Mouse (Mus musculus) midbrain, postnatal 0 days (tissue): Measurements from ENCODE around the gene Arhgef15. TPM values are rescaled to one million over a fixed set of nuclear protein-coding genes. Genes with fewer than 3 reads are reported as not detected.
A peak's percentile ranks its signal among the peaks of the same experiment; 100 is the strongest.

ENCODE experiments used
- ATAC-seq: fragments of 200-750 bp; cut with Nextera tagmentation; 2 replicates; pipeline ENCODE4 v1.8.0; 2017; ENCODE audit warnings: moderate number of reproducible peaks, mild to moderate bottlenecking, moderate TSS enrichment, moderate library complexity; ENCODE audit not compliant: low FRiP score
- DNase-seq: peaks from one replicate; pipeline ENCODE4 v3.0.0-alpha.2; 2015; ENCODE audit warnings: low spot score
- H3K27ac ChIP-seq: fragments of 300-500 bp; sonication (generic); 2 replicates; pipeline ENCODE4 v1.5.1; 2014; ENCODE audit warnings: low read depth, mild to moderate bottlenecking, low read length, mixed read lengths
- H3K27me3 ChIP-seq: fragments of 300-500 bp; sonication (generic); 2 replicates; pipeline ENCODE4 v1.6.1; 2014; ENCODE audit warnings: low read length, control low read depth, mixed read lengths; ENCODE audit not compliant: insufficient read depth
- H3K36me3 ChIP-seq: fragments of 300-500 bp; sonication (generic); 2 replicates; pipeline ENCODE4 v1.6.1; 2014; ENCODE audit warnings: low read length, control low read depth, mixed read lengths; ENCODE audit not compliant: insufficient read depth
- H3K4me1 ChIP-seq: fragments of 300-500 bp; sonication (generic); 2 replicates; pipeline ENCODE4 v1.6.1; 2014; ENCODE audit warnings: mild to moderate bottlenecking, control low read depth, antibody characterized with exemption, low read length, mixed read lengths; ENCODE audit not compliant: insufficient read depth
- H3K4me2 ChIP-seq: fragments of 300-500 bp; sonication (generic); 2 replicates; pipeline ENCODE4 v1.6.1; 2014; ENCODE audit warnings: low read depth, mild to moderate bottlenecking, low read length, mixed read lengths; ENCODE audit not compliant: poor library complexity, severe bottlenecking
- H3K4me3 ChIP-seq: fragments of 300-500 bp; sonication (generic); 2 replicates; pipeline ENCODE4 v1.5.1; 2014; ENCODE audit warnings: low read depth, mild to moderate bottlenecking, low read length, moderate library complexity
- H3K9ac ChIP-seq: fragments of 300-500 bp; sonication (generic); replicated peaks from 2 replicates; pipeline ENCODE4 v1.6.1; 2014; ENCODE audit warnings: mild to moderate bottlenecking, low read length, moderate library complexity, mixed read lengths; ENCODE audit not compliant: poor library complexity, severe bottlenecking
- H3K9me3 ChIP-seq: fragments of 300-500 bp; sonication (generic); 2 replicates; pipeline ENCODE4 v1.6.1; 2016; ENCODE audit warnings: low read length, control low read depth
- CTCF ChIP-seq: IDR thresholded peaks from 2 replicates; pipeline ENCODE4 v1.5.1; 2016; ENCODE audit warnings: antibody characterized with exemption, mild to moderate bottlenecking
- WGBS: fragments of 180-500 bp; shearing (Covaris S2); extraction: QIAGEN DNeasy Blood & Tissue Kit; methylation state at CpG from one replicate; pipeline ENCODE4 v1.1.7; 2014; 5-methylcytosine and 5-hydroxymethylcytosine counted together
- polyA plus RNA-seq: library from polyadenylated mRNA; unstranded; fragments of >200 nt; fragmentation: Nextera tagmentation; extraction: Ambion mirVana; gene quantifications from 2 replicates; pipeline ENCODE4 v1.2.1, GENCODE M21; 2015
- total RNA-seq: library from RNA; depleted of rRNA; stranded (reverse); fragments of >200 nt; gene quantifications from 2 replicates; pipeline ENCODE4 v1.2.3, GENCODE M21; 2014

The Arhgef15 gene
- total and polyA plus RNA-seq, 2 experiments from 2014 or later: 23.3 to 27.6 TPM

- peaks cover 25% of the 10 kb centered on the region for H3K36me3 ChIP-seq
- H3K9me3 ChIP-seq: no peaks in the 10 kb centered on the region
- no peak for ATAC-seq
- no peak overlapping the region for H3K27ac ChIP-seq
- peaks cover 5% of the 10 kb centered on the region; the same call in 1 of the 2 replicates for H3K27me3 ChIP-seq
- TF ChIP-seq CTCF: no peak
- 4% methylated on average over 11 of the region's 11 CpGs for WGBS
- peak overlapping the region; percentile 61 for H3K4me2 ChIP-seq
- peak overlapping the region; percentile 91 for H3K9ac ChIP-seq
- peak overlapping the region; percentile 85 for H3K4me3 ChIP-seq
- no peaks in the 10 kb centered on the region for H3K4me1 ChIP-seq
- no peak for DNase-seq
These were observed 54.9 kb downstream of the Arhgef15 start for GRCm38 (mm10) chr11:68902367-68902766.

- WGBS: 2% methylated on average over 10 of the region's 10 CpGs
- Histone ChIP-seq H3K9me3 (no peaks in the 10 kb centered on the region), H3K4me3 (peak overlapping the region; percentile 85), H3K27me3 (peaks cover 5% of the 10 kb centered on the region; the same call in 1 of the 2 replicates), H3K27ac (peak overlapping the region; percentile 87), H3K36me3 (peaks cover 25% of the 10 kb centered on the region), H3K4me2 (peak overlapping the region; percentile 61), H3K9ac (peak overlapping the region; percentile 91), H3K4me1 (no peaks in the 10 kb centered on the region)
- ATAC-seq: no peak
- DNase-seq: no peak
- TF ChIP-seq CTCF: no peak
These were observed 55.3 kb downstream of the Arhgef15 start for GRCm38 (mm10) chr11:68902047-68902364.

- H3K4me3 ChIP-seq: peak within 1 kb of the TSS; percentile 85
- peak; percentile 99 for TF ChIP-seq CTCF
- peak within 1 kb of the TSS; percentile 91 for H3K9ac ChIP-seq
- no peaks in the 10 kb centered on the region for H3K9me3 ChIP-seq
- H3K27me3 ChIP-seq: peaks cover 5% of the 10 kb centered on the region; the same call in 1 of the 2 replicates
- WGBS: under 1% methylated on average over 52 of the region's 52 CpGs
- no peaks in the 10 kb centered on the region for H3K4me1 ChIP-seq
- H3K27ac ChIP-seq: peak within 1 kb of the TSS; percentile 87
- peak within 1 kb of the TSS; percentile 69 for H3K4me2 ChIP-seq
- ATAC-seq (peak; percentile 87), DNase-seq (peak; percentile 98)
- peaks cover 21% of the 10 kb centered on the region for H3K36me3 ChIP-seq
These were observed 55.8 kb downstream of the Arhgef15 start, which contains the start of gene Rpl26 for GRCm38 (mm10) chr11:68901351-68902046. Rpl26 (plus strand) TSS chr11:68901583.

- peak overlapping the region; percentile 85 for H3K4me3 ChIP-seq
- WGBS: 26% methylated on average over 31 of the region's 31 CpGs
- H3K27me3 ChIP-seq: peaks cover 5% of the 10 kb centered on the region; the same call in 1 of the 2 replicates
- peaks cover 17% of the 10 kb centered on the region; the same call in 1 of the 2 replicates for H3K36me3 ChIP-seq
- ATAC-seq: no peak; the same call in 1 of the 2 replicates
- peak overlapping the region; percentile 26; the same call in 1 of the 2 replicates for H3K27ac ChIP-seq
- no peak for DNase-seq
- TF ChIP-seq CTCF: no peak
- H3K9ac ChIP-seq: peak overlapping the region; percentile 91
- H3K9me3 ChIP-seq: no peaks in the 10 kb centered on the region
- H3K4me2 ChIP-seq: peak overlapping the region; percentile 69
- no peaks in the 10 kb centered on the region for H3K4me1 ChIP-seq
These were observed 56.5 kb downstream of the Arhgef15 start for GRCm38 (mm10) chr11:68900519-68901350.

GRCm38 (mm10) chr11:68899815-68900214, 57.5 kb downstream of the Arhgef15 start:
- H3K27ac ChIP-seq: no peak overlapping the region
- H3K4me1 ChIP-seq: no peaks in the 10 kb centered on the region
- ATAC-seq (no peak), DNase-seq (no peak)
- 87% methylated on average over 8 of the region's 8 CpGs for WGBS
- H3K27me3 ChIP-seq: peaks cover 5% of the 10 kb centered on the region; the same call in 1 of the 2 replicates
- no peak overlapping the region for H3K9ac ChIP-seq
- no peaks in the 10 kb centered on the region for H3K9me3 ChIP-seq
- TF ChIP-seq CTCF: no peak
- no peak overlapping the region for H3K4me3 ChIP-seq
- peaks cover 11% of the 10 kb centered on the region; the same call in 1 of the 2 replicates for H3K36me3 ChIP-seq
- no peak overlapping the region for H3K4me2 ChIP-seq
